Mouse (Mus musculus): ENCODE measurements around the gene Dus1l. TPM values are rescaled to one million over a fixed set of nuclear protein-coding genes. Genes with fewer than 3 reads are reported as not detected.
A peak's percentile ranks its signal among the peaks of the same experiment; 100 is the strongest.
"Not testable (repeated sequence)": the region's sequence is repeated elsewhere in the genome, so short reads cannot be mapped to it uniquely, and the experiment has no call there.

The Dus1l gene
- 51.4 and 51.6 TPM in 2 replicates for polyA plus RNA-seq (2015; fragmentation: Nextera tagmentation; extraction: Ambion mirVana)

- Histone ChIP-seq H3K4me3 (ENCODE audit: low read depth, low read length) (peak within 1 kb of the TSS; percentile 84), H3K4me2 (ENCODE audit: low read depth, low read length) (peak within 1 kb of the TSS; percentile 79), H3K27me3 (ENCODE audit: control insufficient read depth, insufficient read depth, low read depth, low read length) (no peaks in the 10 kb centered on the region), H3K9ac (ENCODE audit: low read depth, low read length) (peak within 1 kb of the TSS; percentile 81), H3K36me3 (ENCODE audit: control insufficient read depth, insufficient read depth) (peaks cover 20% of the 10 kb centered on the region), H3K4me1 (ENCODE audit: control insufficient read depth, low read depth, low read length) (peaks cover 19% of the 10 kb centered on the region), H3K9me3 (replicated peaks; ENCODE audit: control insufficient read depth, low read length) (no peaks in the 10 kb centered on the region), H3K27ac (ENCODE audit: low read length) (peak within 1 kb of the TSS; percentile 14)
- WGBS (ENCODE audit: insufficient replicate concordance), result under 1% methylated on average over 59 of the region's 59 CpGs
- peak; percentile 93 for ATAC-seq (ENCODE audit: low read depth)
Measured at GRCm38 (mm10) chr11:120795756-120796613, at the start of gene Dus1l. Dus1l (minus strand) TSS chr11:120796403.

- Histone ChIP-seq H3K9ac (ENCODE audit: low read depth, low read length) (no peak overlapping the region), H3K4me3 (ENCODE audit: low read depth, low read length) (no peak overlapping the region), H3K36me3 (ENCODE audit: control insufficient read depth, insufficient read depth) (no peaks in the 10 kb centered on the region), H3K9me3 (replicated peaks; ENCODE audit: control insufficient read depth, low read length) (no peaks in the 10 kb centered on the region), H3K4me1 (ENCODE audit: control insufficient read depth, low read depth, low read length) (peaks cover 3% of the 10 kb centered on the region; the same call in 1 of the 2 replicates), H3K27me3 (ENCODE audit: control insufficient read depth, insufficient read depth, low read depth, low read length) (no peaks in the 10 kb centered on the region), H3K27ac (ENCODE audit: low read length) (no peak overlapping the region), H3K4me2 (ENCODE audit: low read depth, low read length) (no peak overlapping the region)
- 76% methylated on average over 4 of the region's 4 CpGs for WGBS (ENCODE audit: insufficient replicate concordance)
- no peak for ATAC-seq (ENCODE audit: low read depth)
Measured at GRCm38 (mm10) chr11:120844329-120844728, 48.1 kb upstream of the Dus1l start.

- Histone ChIP-seq H3K27me3 (ENCODE audit: control insufficient read depth, insufficient read depth, low read depth, low read length) (no peaks in the 10 kb centered on the region), H3K27ac (ENCODE audit: low read length) (peak overlapping the region; percentile 31), H3K4me2 (ENCODE audit: low read depth, low read length) (no peak overlapping the region), H3K9ac (ENCODE audit: low read depth, low read length) (no peak overlapping the region), H3K36me3 (ENCODE audit: control insufficient read depth, insufficient read depth) (no peaks in the 10 kb centered on the region), H3K4me3 (ENCODE audit: low read depth, low read length) (no peak overlapping the region), H3K4me1 (ENCODE audit: control insufficient read depth, low read depth, low read length) (peaks cover 11% of the 10 kb centered on the region), H3K9me3 (replicated peaks; ENCODE audit: control insufficient read depth, low read length) (no peaks in the 10 kb centered on the region)
- WGBS (ENCODE audit: insufficient replicate concordance), result 51% methylated on average over 8 of the region's 8 CpGs
- ATAC-seq (ENCODE audit: low read depth), result peak; percentile 47
Measured at GRCm38 (mm10) chr11:120833555-120834280, 37.5 kb upstream of the Dus1l start.

GRCm38 (mm10) chr11:120832962-120833361, 36.8 kb upstream of the Dus1l start:
- peak; percentile 33; the same call in 1 of the 2 replicates for ATAC-seq (ENCODE audit: low read depth)

GRCm38 (mm10) chr11:120831659-120832440, 35.6 kb upstream of the Dus1l start:
- Histone ChIP-seq H3K9ac (ENCODE audit: low read depth, low read length) (no peak overlapping the region), H3K36me3 (ENCODE audit: control insufficient read depth, insufficient read depth) (no peaks in the 10 kb centered on the region), H3K4me1 (ENCODE audit: control insufficient read depth, low read depth, low read length) (peaks cover 11% of the 10 kb centered on the region), H3K4me3 (ENCODE audit: low read depth, low read length) (no peak overlapping the region), H3K27me3 (ENCODE audit: control insufficient read depth, insufficient read depth, low read depth, low read length) (no peaks in the 10 kb centered on the region), H3K27ac (ENCODE audit: low read length) (no peak overlapping the region), H3K4me2 (ENCODE audit: low read depth, low read length) (no peak overlapping the region), H3K9me3 (replicated peaks; ENCODE audit: control insufficient read depth, low read length) (no peaks in the 10 kb centered on the region)
- no peak for ATAC-seq (ENCODE audit: low read depth)
- WGBS (ENCODE audit: insufficient replicate concordance), result 73% methylated on average over 3 of the region's 3 CpGs

More at GRCm38 (mm10) chr11:120832962-120833361, 36.8 kb upstream of the Dus1l start:
- not testable (repeated sequence) for H3K27me3 ChIP-seq (ENCODE audit: control insufficient read depth, insufficient read depth, low read depth, low read length); H3K9ac ChIP-seq (ENCODE audit: low read depth, low read length); H3K36me3 ChIP-seq (ENCODE audit: control insufficient read depth, insufficient read depth); H3K4me2 ChIP-seq (ENCODE audit: low read depth, low read length); H3K9me3 ChIP-seq (replicated peaks; ENCODE audit: control insufficient read depth, low read length); H3K27ac ChIP-seq (ENCODE audit: low read length); H3K4me3 ChIP-seq (ENCODE audit: low read depth, low read length)
- peaks cover 11% of the 10 kb centered on the region for H3K4me1 ChIP-seq (ENCODE audit: control insufficient read depth, low read depth, low read length)
- 50% methylated on average over 5 of the region's 5 CpGs for WGBS (ENCODE audit: insufficient replicate concordance)

- Histone ChIP-seq H3K4me2 (ENCODE audit: low read depth, low read length) (no peak overlapping the region), H3K9me3 (replicated peaks; ENCODE audit: control insufficient read depth, low read length) (no peaks in the 10 kb centered on the region), H3K36me3 (ENCODE audit: control insufficient read depth, insufficient read depth) (no peaks in the 10 kb centered on the region), H3K4me1 (ENCODE audit: control insufficient read depth, low read depth, low read length) (peaks cover 11% of the 10 kb centered on the region), H3K27me3 (ENCODE audit: control insufficient read depth, insufficient read depth, low read depth, low read length) (no peaks in the 10 kb centered on the region), H3K4me3 (ENCODE audit: low read depth, low read length) (no peak overlapping the region), H3K27ac (ENCODE audit: low read length) (no peak overlapping the region), H3K9ac (ENCODE audit: low read depth, low read length) (no peak overlapping the region)
- WGBS (ENCODE audit: insufficient replicate concordance), result 76% methylated on average over 12 of the region's 12 CpGs
- peak; percentile 50; the same call in 1 of the 2 replicates for ATAC-seq (ENCODE audit: low read depth)
Measured at GRCm38 (mm10) chr11:120830686-120831085, 34.5 kb upstream of the Dus1l start.

GRCm38 (mm10) chr11:120829757-120830532, 33.7 kb upstream of the Dus1l start:
- Histone ChIP-seq H3K27ac (ENCODE audit: low read length) (no peak overlapping the region), H3K27me3 (ENCODE audit: control insufficient read depth, insufficient read depth, low read depth, low read length) (no peaks in the 10 kb centered on the region), H3K4me1 (ENCODE audit: control insufficient read depth, low read depth, low read length) (peaks cover 18% of the 10 kb centered on the region), H3K9me3 (replicated peaks; ENCODE audit: control insufficient read depth, low read length) (no peaks in the 10 kb centered on the region), H3K4me3 (ENCODE audit: low read depth, low read length) (no peak overlapping the region), H3K9ac (ENCODE audit: low read depth, low read length) (no peak overlapping the region), H3K36me3 (ENCODE audit: control insufficient read depth, insufficient read depth) (no peaks in the 10 kb centered on the region), H3K4me2 (ENCODE audit: low read depth, low read length) (no peak overlapping the region)
- 75% methylated on average over 10 of the region's 10 CpGs for WGBS (ENCODE audit: insufficient replicate concordance)
- no peak for ATAC-seq (ENCODE audit: low read depth)

GRCm38 (mm10) chr11:120828416-120828815, 32.2 kb upstream of the Dus1l start:
- WGBS (ENCODE audit: insufficient replicate concordance), result 69% methylated on average over 4 of the region's 4 CpGs
- peaks cover 21% of the 10 kb centered on the region for H3K4me1 ChIP-seq (ENCODE audit: control insufficient read depth, low read depth, low read length)
- H3K36me3 ChIP-seq (ENCODE audit: control insufficient read depth, insufficient read depth), result no peaks in the 10 kb centered on the region
- no peak overlapping the region for H3K4me2 ChIP-seq (ENCODE audit: low read depth, low read length)
- H3K27me3 ChIP-seq (ENCODE audit: control insufficient read depth, insufficient read depth, low read depth, low read length), result no peaks in the 10 kb centered on the region
- H3K4me3 ChIP-seq (ENCODE audit: low read depth, low read length), result no peak overlapping the region
- no peak for ATAC-seq (ENCODE audit: low read depth)
- no peak overlapping the region for H3K27ac ChIP-seq (ENCODE audit: low read length)
- no peak overlapping the region for H3K9ac ChIP-seq (ENCODE audit: low read depth, low read length)
- H3K9me3 ChIP-seq (replicated peaks; ENCODE audit: control insufficient read depth, low read length), result no peaks in the 10 kb centered on the region
